Mouse (Mus musculus) C2C12 (cell line): ENCODE data around the gene Chrng.

ENCODE experiments used
- CEBPB ChIP-seq: IDR thresholded peaks from one replicate; pipeline ENCODE4 v1.6.1; 2011; ENCODE audit warnings: low read depth, mild to moderate bottlenecking, control low read depth, moderate library complexity
- CTCF ChIP-seq: IDR thresholded peaks from one replicate; pipeline ENCODE4 v1.5.1; 2011; ENCODE audit not compliant: control insufficient read depth, insufficient read depth, insufficient read length
- USF1 ChIP-seq: IDR thresholded peaks from one replicate; pipeline ENCODE4 v1.6.1; 2011; ENCODE audit warnings: low read depth, mild to moderate bottlenecking, control low read depth, moderate library complexity

GRCm38 (mm10) chr1:87156199-87156587, 48.3 kb upstream of the Chrng start, which contains the start of gene Ecel1:
- TF ChIP-seq CTCF = no peak
- TF ChIP-seq CEBPB = no peak
- TF ChIP-seq USF1 = no peak
